10 mouse cellular contexts compared by ENCODE assay signal in genomic region chr8:73355979-73356378, GRCm38 (mm10). TPM values are rescaled to one million over a fixed set of nuclear protein-coding genes. Genes with fewer than 3 reads are reported as not detected.
A peak's percentile ranks its signal among the peaks of the same experiment; 100 is the strongest.
DNase-seq lines count a peak whose midpoint lies in the region; ATAC-seq and TF ChIP-seq lines count a peak whose summit lies in the region.
"Had no signal": no experiment of that assay in that cellular context is flagged by ENCODE, and none has a peak within 500 bp of the region (broad histone marks: within the 10 kb centered on the region; RNA-seq: fewer than 3 reads in every experiment).

No protein-coding gene starts in this region.

- H3K4me1 ChIP-seq in ES-E14 (ENCODE audit: control insufficient read depth in 2 of 2, insufficient read depth in 2 of 2, low read length in 2 of 2, poor library complexity in 1 of 2), result peaks cover 1 to 2% of the 10 kb centered on the region in 2 experiments; a peak in 1 of 4 replicates

- no peak overlapping the region for H3K27ac ChIP-seq in ES-E14 (ENCODE audit: insufficient read depth, low read depth, low read length, poor library complexity, severe bottlenecking)
- H3K27ac ChIP-seq: heart, embryonic 15.5 days had no signal

- H3K4me3 ChIP-seq in ES-E14 (ENCODE audit: insufficient read depth in 1 of 2, low read depth in 1 of 2, low read length in 2 of 2, poor library complexity in 1 of 2, severe bottlenecking in 1 of 2), result no peak overlapping the region
- H3K4me3 ChIP-seq: heart, embryonic 15.5 days had no signal

- ATAC-seq in cerebellum, adult (ENCODE audit: insufficient number of reproducible peaks, low FRiP score, low TSS enrichment), result no peak
- ATAC-seq in megakaryocyte progenitor cell, adult 5-6 weeks (replicated peaks; ENCODE audit: poor library complexity), result 0 out of 2 replicates have a peak, but pooled peaks have one; percentile 20

- in situ Hi-C loops in ES-E14 (cut with MboI; ENCODE audit: low sequenced_read_pairs in 2 of 2, unreplicated experiment in 2 of 2), result no loop called here

- DNase-seq in cerebellum, adult 11 months, result peak; percentile 58
- DNase-seq in ES-E14 (ENCODE audit: low read depth, low spot score), result peak; percentile 69
- DNase-seq in cerebellum, postnatal 10 days, result peak; percentile 86 to 91
- DNase-seq in gastrocnemius, postnatal 14 days, result peak; percentile 13
- DNase-seq in layer of hippocampus, adult 8-10 months (ENCODE audit: low spot score in 2 of 2), result peak; percentile 55 to 75
- peak; percentile 37 for DNase-seq in splenic B cell, adult 2 months (ENCODE audit: low read depth, low spot score)

- H3K9ac ChIP-seq in ES-E14 (ENCODE audit: insufficient read depth, low read depth, low read length, poor library complexity, severe bottlenecking), result no peak overlapping the region
- H3K9ac ChIP-seq: heart, embryonic 15.5 days had no signal

- H3K27me3 ChIP-seq in splenic B cell, adult 2 months (ENCODE audit: control insufficient read depth, insufficient read depth, low read length, poor library complexity, severe bottlenecking), result no peaks in the 10 kb centered on the region
- H3K27me3 ChIP-seq: CH12.LX; heart, embryonic 15.5 days had no signal

- intact Hi-C loops in gastrocnemius, postnatal 14 days (cut with DNase I; ENCODE audit: low total_unique reads), result loop anchor here (10.0 kb wide), 1 partner anchor 121 kb away; no protein-coding TSS in a partner anchor

- no peaks in the 10 kb centered on the region for H3K9me3 ChIP-seq in ES-E14 (ENCODE audit: control insufficient read depth, insufficient read depth, low read depth, low read length)
- H3K9me3 ChIP-seq: heart, embryonic 15.5 days had no signal

- H3K36me3 ChIP-seq in ES-E14 (ENCODE audit: control insufficient read depth, insufficient read depth, low read length, poor library complexity, severe bottlenecking), result no peaks in the 10 kb centered on the region
- no peaks in the 10 kb centered on the region for H3K36me3 ChIP-seq in splenic B cell, adult 2 months (ENCODE audit: control insufficient read depth, insufficient read depth, low read length, poor library complexity, severe bottlenecking)
- H3K36me3 ChIP-seq: heart, embryonic 15.5 days had no signal

TF ChIP-seq in ES-E14, 5 proteins besides CTCF, POLR2A, EP300 and RAD21:
- 0 out of 2 replicates have a peak, but pooled peaks have one; percentile 57 for TF ChIP-seq ZC3H11A (IDR thresholded peaks at IDR 0.05; ENCODE audit: borderline replicate concordance, low read depth, low read length)
- no peak for TF ChIP-seq ZNF384 (IDR thresholded peaks at IDR 0.05; ENCODE audit: low read depth, low read length)
- no peak for TF ChIP-seq HCFC1 (IDR thresholded peaks at IDR 0.05; ENCODE audit: borderline replicate concordance, insufficient read depth, low read length)

RNA-seq across cellular contexts. Expression of gene Large1, which starts 2.6 kb away (rescaled TPM):
- 14.8 and 18.9 TPM in 2 replicates for total RNA-seq in ES-E14 (2012; rRNA removed)
- total RNA-seq in gastrocnemius, postnatal 14 days (2021), result 10 to 100 TPM; 17.7 to 19.0 TPM
- 100 to 1,000 TPM; 127 to 150 (median 138) TPM for total RNA-seq in layer of hippocampus, adult 8-10 months (2022)
- total RNA-seq in megakaryocyte progenitor cell, adult 5-6 weeks (2015), result 3.9 and 5.3 TPM in 2 replicates
- 1.4 and 1.9 TPM in 2 replicates for total RNA-seq in megakaryocyte progenitor cell, adult 5-6 weeks (2017)
- total RNA-seq: CH12.LX had no signal

Comparison
In these comparisons a context has a peak if more than half of its experiments do, and no peak if none do; other contexts are left out.
1. DNase-seq: peak in every context shown above with its lines; median percentile 88 in cerebellum, postnatal 10 days; 69 in ES-E14; 65 in layer of hippocampus, adult 8-10 months; 58 in cerebellum, adult 11 months; 37 in splenic B cell, adult 2 months; 13 in gastrocnemius, postnatal 14 days.